12 mouse cellular contexts compared by ENCODE assay signal in genomic region chr9:21438219-21438618, GRCm38 (mm10). TPM values are rescaled to one million over a fixed set of nuclear protein-coding genes. Genes with fewer than 3 reads are reported as not detected.
DNase-seq lines count a peak whose midpoint lies in the region; ATAC-seq and TF ChIP-seq lines count a peak whose summit lies in the region.
"Had no signal": no experiment of that assay in that cellular context is flagged by ENCODE, and none has a peak within 500 bp of the region (broad histone marks: within the 10 kb centered on the region; RNA-seq: fewer than 3 reads in every experiment).

No protein-coding gene starts in this region.

- no peak for TF ChIP-seq POLR2A in brain, embryonic 14.5 days (IDR thresholded peaks at IDR 0.05; ENCODE audit: borderline replicate concordance, extremely low read depth, insufficient read depth, insufficient read length, poor library complexity, severe bottlenecking)

- H3K4me3 ChIP-seq in left cerebral cortex, adult 2 months: no peak overlapping the region
- no peak overlapping the region for H3K4me3 ChIP-seq in heart, postnatal 0 days (ENCODE audit: low read depth, low read length)
- H3K4me3 ChIP-seq in midbrain, embryonic 11.5 days (ENCODE audit: low read depth, low read length): no peak overlapping the region
- no peak overlapping the region for H3K4me3 ChIP-seq in hindbrain, embryonic 10.5 days
- H3K4me3 ChIP-seq: heart, embryonic 13.5 days had no signal

- no peak for TF ChIP-seq EP300 in heart, postnatal 0 days (IDR thresholded peaks at IDR 0.05; ENCODE audit: low read depth)

- no peak for DNase-seq in left cerebral cortex, adult 2 months (ENCODE audit: extremely low spot score in 1 of 2, low spot score in 2 of 2)
- no peak for DNase-seq in left cerebral cortex, postnatal 36 days (ENCODE audit: low spot score in 2 of 2)
- peak; percentile 22 for DNase-seq in brain, embryonic 14.5 days (ENCODE audit: low read depth)
- DNase-seq in heart, postnatal 0 days (ENCODE audit: low spot score): no peak
- DNase-seq in midbrain, embryonic 11.5 days (ENCODE audit: low spot score, missing footprints): no peak
- no peak for DNase-seq in hindbrain, embryonic 10.5 days (ENCODE audit: low spot score)
- DNase-seq: cerebellum, adult 8-10 months; kidney, adult 18-20 months; thymus, postnatal 25 days had no signal

- H3K4me1 ChIP-seq in heart, postnatal 0 days (ENCODE audit: control insufficient read depth, insufficient read depth): peaks cover 45% of the 10 kb centered on the region
- H3K4me1 ChIP-seq in midbrain, embryonic 11.5 days (ENCODE audit: control insufficient read depth, insufficient read depth, low read length): no peaks in the 10 kb centered on the region
- peaks cover 2% of the 10 kb centered on the region; the same call in 1 of the 2 replicates for H3K4me1 ChIP-seq in hindbrain, embryonic 10.5 days (replicated peaks)

- WGBS in heart, postnatal 0 days: 66% methylated on average over 3 of the region's 3 CpGs
- WGBS in midbrain, embryonic 11.5 days: 83% methylated on average over 3 of the region's 3 CpGs
- WGBS in hindbrain, embryonic 10.5 days: 80% methylated on average over 3 of the region's 3 CpGs

- TF ChIP-seq CTCF in left cerebral cortex, adult 2 months (IDR thresholded peaks at IDR 0.05): no peak
- TF ChIP-seq CTCF in brain, embryonic 14.5 days (IDR thresholded peaks at IDR 0.05; ENCODE audit: borderline replicate concordance, extremely low read depth, insufficient read depth, insufficient read length): no peak
- TF ChIP-seq CTCF in heart, postnatal 0 days (IDR thresholded peaks at IDR 0.05; ENCODE audit: low read depth): no peak

- no peak overlapping the region for H3K9ac ChIP-seq in heart, postnatal 0 days (replicated peaks; ENCODE audit: low read depth, low read length)
- H3K9ac ChIP-seq in midbrain, embryonic 11.5 days (ENCODE audit: low read length): no peak overlapping the region
- H3K9ac ChIP-seq: heart, embryonic 13.5 days had no signal

- intact Hi-C loops in left cerebral cortex, adult 2 months (cut with DNase I): no loop called here
- intact Hi-C loops in left cerebral cortex, postnatal 36 days (cut with DNase I): no loop called here

- no peak overlapping the region for H3K4me2 ChIP-seq in heart, postnatal 0 days (ENCODE audit: low read depth, low read length)
- H3K4me2 ChIP-seq in midbrain, embryonic 11.5 days: no peak overlapping the region
- H3K4me2 ChIP-seq: heart, embryonic 13.5 days had no signal

- H3K9me3 ChIP-seq in heart, postnatal 0 days (replicated peaks; ENCODE audit: control insufficient read depth, low read length): no peaks in the 10 kb centered on the region
- no peaks in the 10 kb centered on the region for H3K9me3 ChIP-seq in midbrain, embryonic 11.5 days (ENCODE audit: control insufficient read depth, low read length)
- H3K9me3 ChIP-seq in hindbrain, embryonic 10.5 days: no peaks in the 10 kb centered on the region
- H3K9me3 ChIP-seq: heart, embryonic 13.5 days had no signal

- H3K36me3 ChIP-seq in heart, postnatal 0 days (replicated peaks; ENCODE audit: control insufficient read depth, insufficient read depth, low read length): no peaks in the 10 kb centered on the region
- H3K36me3 ChIP-seq in midbrain, embryonic 11.5 days (ENCODE audit: control insufficient read depth, insufficient read depth, low read length): no peaks in the 10 kb centered on the region
- H3K36me3 ChIP-seq in hindbrain, embryonic 10.5 days: 0 out of 2 replicates have a peak, but pooled peaks cover 6% of the 10 kb centered on the region
- H3K36me3 ChIP-seq: heart, embryonic 13.5 days had no signal

- peak overlapping the region; percentile 48; the same call in 1 of the 2 replicates for H3K27ac ChIP-seq in left cerebral cortex, adult 2 months
- 0 out of 2 replicates have a peak overlapping the region, but pooled peaks have one; percentile 37 for H3K27ac ChIP-seq in heart, postnatal 0 days (ENCODE audit: low read depth)
- H3K27ac ChIP-seq in midbrain, embryonic 11.5 days (ENCODE audit: low read depth, low read length): no peak overlapping the region
- no peak overlapping the region for H3K27ac ChIP-seq in hindbrain, embryonic 10.5 days

- no peak for ATAC-seq in heart, postnatal 0 days (ENCODE audit: insufficient read depth, low read depth)
- 0 out of 2 replicates have a peak, but pooled peaks have one; percentile 24 for ATAC-seq in megakaryocyte progenitor cell, adult 5-6 weeks (replicated peaks; ENCODE audit: poor library complexity)
- no peak for ATAC-seq in cerebellum, adult (ENCODE audit: insufficient number of reproducible peaks, low FRiP score, low TSS enrichment)
- no peak for ATAC-seq in midbrain, embryonic 11.5 days (ENCODE audit: low FRiP score)

- H3K27me3 ChIP-seq in heart, postnatal 0 days (ENCODE audit: control insufficient read depth, insufficient read depth, low read length): no peaks in the 10 kb centered on the region
- no peaks in the 10 kb centered on the region for H3K27me3 ChIP-seq in midbrain, embryonic 11.5 days (ENCODE audit: control insufficient read depth, insufficient read depth, low read length)
- H3K27me3 ChIP-seq in hindbrain, embryonic 10.5 days (ENCODE audit: insufficient read depth, poor library complexity, severe bottlenecking): no peaks in the 10 kb centered on the region
- H3K27me3 ChIP-seq: heart, embryonic 13.5 days had no signal

RNA-seq across cellular contexts. Expression of gene Dnm2, which starts 13.5 kb away (rescaled TPM):
- total RNA-seq in left cerebral cortex, adult 2 months (2021): 10 to 100 TPM; 56.1 to 61.0 TPM
- total RNA-seq in left cerebral cortex, postnatal 36 days (2021): 10 to 100 TPM; 48.1 to 71.8 TPM
- 79.7 and 92.2 TPM in 2 replicates for polyA plus RNA-seq in brain, embryonic 14.5 days (2012; rRNA removed)
- total RNA-seq in heart, postnatal 0 days (2014; rRNA removed; ENCODE audit: low replicate concordance): 78.3 and 95.8 TPM in 2 replicates
- 56.8 and 61.1 TPM in 2 replicates for polyA plus RNA-seq in heart, postnatal 0 days (2015; fragmentation: Nextera tagmentation; extraction: Ambion mirVana)
- total RNA-seq in megakaryocyte progenitor cell, adult 5-6 weeks (2015): 63.4 and 64.5 TPM in 2 replicates
- 87.0 and 89.9 TPM in 2 replicates for total RNA-seq in megakaryocyte progenitor cell, adult 5-6 weeks (2017)
- polyA plus RNA-seq in midbrain, embryonic 11.5 days (2014; fragmentation: Nextera tagmentation; extraction: Ambion mirVana): 55.0 and 60.6 TPM in 2 replicates
- 75.1 and 80.4 TPM in 2 replicates for polyA plus RNA-seq in hindbrain, embryonic 10.5 days (2016; fragmentation: Nextera tagmentation; extraction: Ambion mirVana)

RNA-seq across cellular contexts. Expression of gene Qtrt1, which starts 26.6 kb away (rescaled TPM):
- total RNA-seq in left cerebral cortex, adult 2 months (2021): 10 to 100 TPM; 26.2 to 35.7 TPM
- 10 to 100 TPM; 19.1 to 31.3 TPM for total RNA-seq in left cerebral cortex, postnatal 36 days (2021)
- 81.4 and 92.1 TPM in 2 replicates for polyA plus RNA-seq in brain, embryonic 14.5 days (2012; rRNA removed)
- 34.3 and 39.7 TPM in 2 replicates for total RNA-seq in heart, postnatal 0 days (2014; rRNA removed; ENCODE audit: low replicate concordance)
- 15.5 and 15.6 TPM in 2 replicates for polyA plus RNA-seq in heart, postnatal 0 days (2015; fragmentation: Nextera tagmentation; extraction: Ambion mirVana)
- total RNA-seq in megakaryocyte progenitor cell, adult 5-6 weeks (2015): 34.0 and 37.9 TPM in 2 replicates
- total RNA-seq in megakaryocyte progenitor cell, adult 5-6 weeks (2017): 16.0 and 27.9 TPM in 2 replicates
- polyA plus RNA-seq in midbrain, embryonic 11.5 days (2014; fragmentation: Nextera tagmentation; extraction: Ambion mirVana): 46.2 and 46.8 TPM in 2 replicates
- polyA plus RNA-seq in hindbrain, embryonic 10.5 days (2016; fragmentation: Nextera tagmentation; extraction: Ambion mirVana): 63.3 and 68.7 TPM in 2 replicates

Comparison
In these comparisons a context has a peak if more than half of its experiments do, and no peak if none do; other contexts are left out.
1. H3K27ac ChIP-seq: peak in left cerebral cortex, adult 2 months (single experiment) and heart, postnatal 0 days (single experiment); none in midbrain, embryonic 11.5 days (single experiment) and hindbrain, embryonic 10.5 days (single experiment).